Comparison of ENCODE assay signal across 8 mouse cellular contexts in genomic region chrX:134612285-134612959, GRCm38 (mm10). TPM values are rescaled to one million over a fixed set of nuclear protein-coding genes. Genes with fewer than 3 reads are reported as not detected.
DNase-seq lines count a peak whose midpoint lies in the region; ATAC-seq and TF ChIP-seq lines count a peak whose summit lies in the region.

No protein-coding gene starts in this region.

- no peak for TF ChIP-seq EP300 in heart, adult 2 months (IDR thresholded peaks at IDR 0.05; ENCODE audit: insufficient read depth, low read depth, low read length)
- no peak for TF ChIP-seq EP300 in liver, postnatal 0 days (IDR thresholded peaks at IDR 0.05; ENCODE audit: low read depth)

- peaks cover 2 to 4% of the 10 kb centered on the region in 2 experiments; a peak in 2 of 4 replicates for H3K4me1 ChIP-seq in ES-E14 (ENCODE audit: control insufficient read depth in 2 of 2, insufficient read depth in 2 of 2, low read length in 2 of 2, poor library complexity in 1 of 2)
- no peaks in the 10 kb centered on the region for H3K4me1 ChIP-seq in embryonic facial prominence, embryonic 12.5 days
- peaks cover 2% of the 10 kb centered on the region; the same call in 1 of the 2 replicates for H3K4me1 ChIP-seq in heart, adult 2 months (ENCODE audit: control insufficient read depth, insufficient read depth, low read length)
- 0 out of 2 replicates have a peak, but pooled peaks cover 2% of the 10 kb centered on the region for H3K4me1 ChIP-seq in liver, postnatal 0 days (ENCODE audit: insufficient read depth)
- no peaks in the 10 kb centered on the region for H3K4me1 ChIP-seq in neural tube, embryonic 12.5 days

- peak; percentile 92 for ATAC-seq in embryonic facial prominence, embryonic 12.5 days (ENCODE audit: insufficient number of reproducible peaks, insufficient read depth, low FRiP score, low TSS enrichment)
- peak; percentile 74 for ATAC-seq in liver, postnatal 0 days
- peak; percentile 81 for ATAC-seq in neural tube, embryonic 12.5 days (ENCODE audit: low FRiP score, low read depth)

- intact Hi-C loops in heart, adult 2 months (cut with DNase I) = loop anchor here (10.0 kb wide), 1 partner anchor 112 kb away; no protein-coding TSS in a partner anchor

- H3K36me3 ChIP-seq in ES-E14 (ENCODE audit: control insufficient read depth, insufficient read depth, low read length, poor library complexity, severe bottlenecking) = peaks cover under 1% of the 10 kb centered on the region
- H3K36me3 ChIP-seq in embryonic facial prominence, embryonic 12.5 days = no peaks in the 10 kb centered on the region
- no peaks in the 10 kb centered on the region for H3K36me3 ChIP-seq in heart, adult 2 months (ENCODE audit: control insufficient read depth, insufficient read depth, low read length)
- H3K36me3 ChIP-seq in liver, postnatal 0 days (replicated peaks; ENCODE audit: insufficient read depth, low read length) = no peaks in the 10 kb centered on the region
- H3K36me3 ChIP-seq in neural tube, embryonic 12.5 days = no peaks in the 10 kb centered on the region

- DNase-seq in ES-E14 (ENCODE audit: low read depth, low spot score) = peak; percentile 52
- peak; percentile 76 for DNase-seq in adrenal gland, postnatal 14 days
- peak; percentile 52 to 59 for DNase-seq in heart, adult 2 months
- DNase-seq in kidney, adult 11 months = peak; percentile 25
- peak; percentile 63 for DNase-seq in liver, postnatal 0 days
- DNase-seq in urinary bladder, postnatal 14 days (ENCODE audit: low spot score) = peak; percentile 40

- TF ChIP-seq CTCF in heart, adult 2 months (IDR thresholded peaks at IDR 0.05) = no peak
- TF ChIP-seq CTCF in liver, postnatal 0 days (IDR thresholded peaks at IDR 0.05; ENCODE audit: low read depth) = no peak

- peak overlapping the region; percentile 43 to 56; a peak in 3 of 4 replicates for H3K4me3 ChIP-seq in ES-E14 (ENCODE audit: insufficient read depth in 1 of 2, low read depth in 1 of 2, low read length in 2 of 2, poor library complexity in 1 of 2, severe bottlenecking in 1 of 2)
- peak overlapping the region; percentile 13; the same call in 1 of the 2 replicates for H3K4me3 ChIP-seq in embryonic facial prominence, embryonic 12.5 days
- H3K4me3 ChIP-seq in heart, adult 2 months = peak overlapping the region; percentile 49
- peak overlapping the region; percentile 38 for H3K4me3 ChIP-seq in liver, postnatal 0 days (ENCODE audit: low read depth, low read length)
- H3K4me3 ChIP-seq in neural tube, embryonic 12.5 days = peak overlapping the region; percentile 21

- TF ChIP-seq POLR2A in heart, adult 2 months (IDR thresholded peaks at IDR 0.05; ENCODE audit: insufficient read depth, low read depth, low read length) = no peak

- H3K79me2 ChIP-seq in heart, adult 2 months (replicated peaks; ENCODE audit: control insufficient read depth, insufficient read depth, low read length) = no peaks in the 10 kb centered on the region

- no peaks in the 10 kb centered on the region for H3K27me3 ChIP-seq in embryonic facial prominence, embryonic 12.5 days
- no peaks in the 10 kb centered on the region for H3K27me3 ChIP-seq in heart, adult 2 months (ENCODE audit: control insufficient read depth, insufficient read depth, low read length)
- H3K27me3 ChIP-seq in liver, postnatal 0 days (ENCODE audit: insufficient read depth, low read length) = no peaks in the 10 kb centered on the region
- H3K27me3 ChIP-seq in neural tube, embryonic 12.5 days (replicated peaks) = no peaks in the 10 kb centered on the region

- in situ Hi-C loops in ES-E14 (cut with MboI; ENCODE audit: low sequenced_read_pairs in 2 of 2, unreplicated experiment in 2 of 2) = no loop called here

- H3K9ac ChIP-seq in ES-E14 (ENCODE audit: insufficient read depth, low read depth, low read length, poor library complexity, severe bottlenecking) = peak overlapping the region; percentile 83
- H3K9ac ChIP-seq in embryonic facial prominence, embryonic 12.5 days = no peak overlapping the region
- peak overlapping the region; percentile 63 for H3K9ac ChIP-seq in heart, adult 2 months (ENCODE audit: low read depth, low read length)
- peak overlapping the region; percentile 30; the same call in 1 of the 2 replicates for H3K9ac ChIP-seq in liver, postnatal 0 days (replicated peaks)
- H3K9ac ChIP-seq in neural tube, embryonic 12.5 days = no peak overlapping the region

- peak overlapping the region; percentile 44 for H3K4me2 ChIP-seq in embryonic facial prominence, embryonic 12.5 days (replicated peaks)
- peak overlapping the region; percentile 69 for H3K4me2 ChIP-seq in liver, postnatal 0 days (ENCODE audit: low read depth, low read length)
- H3K4me2 ChIP-seq in neural tube, embryonic 12.5 days (replicated peaks) = peak overlapping the region; percentile 53

- peak overlapping the region; percentile 90 for H3K27ac ChIP-seq in ES-E14 (ENCODE audit: insufficient read depth, low read depth, low read length, poor library complexity, severe bottlenecking)
- peak overlapping the region; percentile 89 for H3K27ac ChIP-seq in embryonic facial prominence, embryonic 12.5 days
- H3K27ac ChIP-seq in heart, adult 2 months = peak overlapping the region; percentile 58
- H3K27ac ChIP-seq in liver, postnatal 0 days (ENCODE audit: low read depth) = peak overlapping the region; percentile 52; the same call in 1 of the 2 replicates
- 0 out of 2 replicates have a peak overlapping the region, but pooled peaks have one; percentile 26 for H3K27ac ChIP-seq in neural tube, embryonic 12.5 days

- WGBS in embryonic facial prominence, embryonic 12.5 days = 14% methylated on average over 15 of the region's 15 CpGs
- WGBS in heart, adult 2 months = 16% methylated on average over 15 of the region's 15 CpGs
- 18% methylated on average over 15 of the region's 15 CpGs for WGBS in liver, postnatal 0 days (ENCODE audit: insufficient replicate concordance)
- 12% methylated on average over 15 of the region's 15 CpGs for WGBS in neural tube, embryonic 12.5 days

- H3K9me3 ChIP-seq in ES-E14 (ENCODE audit: control insufficient read depth, insufficient read depth, low read depth, low read length) = no peaks in the 10 kb centered on the region
- H3K9me3 ChIP-seq in embryonic facial prominence, embryonic 12.5 days = no peaks in the 10 kb centered on the region
- H3K9me3 ChIP-seq in liver, postnatal 0 days (ENCODE audit: low read length) = no peaks in the 10 kb centered on the region
- no peaks in the 10 kb centered on the region for H3K9me3 ChIP-seq in neural tube, embryonic 12.5 days

TF ChIP-seq in ES-E14, 5 proteins besides CTCF, POLR2A, EP300 and RAD21:
- TF ChIP-seq ZNF384 (IDR thresholded peaks at IDR 0.05; ENCODE audit: low read depth, low read length) (no peak), MAFK (IDR thresholded peaks at IDR 0.05; ENCODE audit: insufficient read depth, low read depth, low read length) (no peak), CHD2 (IDR thresholded peaks at IDR 0.05; ENCODE audit: low read depth, low read length) (no peak), HCFC1 (IDR thresholded peaks at IDR 0.05; ENCODE audit: borderline replicate concordance, insufficient read depth, low read length) (no peak), ZC3H11A (IDR thresholded peaks at IDR 0.05; ENCODE audit: borderline replicate concordance, low read depth, low read length) (no peak)

RNA-seq across cellular contexts. Expression of gene Hnrnph2, which starts 11.4 kb away (rescaled TPM):
- 40.6 and 53.6 TPM in 2 replicates for total RNA-seq in ES-E14 (2012; rRNA removed)
- total RNA-seq in adrenal gland, postnatal 14 days (2021) = 96.9 and 100 TPM in 2 replicates
- 160 and 174 TPM in 2 replicates for polyA plus RNA-seq in embryonic facial prominence, embryonic 12.5 days (2016; fragmentation: Nextera tagmentation; extraction: Ambion mirVana)
- 10 to 100 TPM; 63.7 to 74.4 TPM for total RNA-seq in heart, adult 2 months (2021)
- 14.4 and 34.6 TPM in 2 replicates for polyA plus RNA-seq in heart, adult 2 months (2012; rRNA removed)
- 50.6 and 55.7 TPM in 2 replicates for polyA plus RNA-seq in liver, postnatal 0 days (2015; fragmentation: Nextera tagmentation; extraction: Ambion mirVana)
- polyA plus RNA-seq in neural tube, embryonic 12.5 days (2016; fragmentation: Nextera tagmentation; extraction: Ambion mirVana) = 177 and 186 TPM in 2 replicates

RNA-seq across cellular contexts. Expression of gene Gla, which starts 11.5 kb away (rescaled TPM):
- total RNA-seq in ES-E14 (2012; rRNA removed) = 17.2 and 26.7 TPM in 2 replicates
- total RNA-seq in adrenal gland, postnatal 14 days (2021) = 5.8 and 7.0 TPM in 2 replicates
- polyA plus RNA-seq in embryonic facial prominence, embryonic 12.5 days (2016; fragmentation: Nextera tagmentation; extraction: Ambion mirVana) = 4.7 and 4.8 TPM in 2 replicates
- total RNA-seq in heart, adult 2 months (2021) = 1 to 10 TPM; 1.7 TPM
- 0.84 and 1.6 TPM in 2 replicates for polyA plus RNA-seq in heart, adult 2 months (2012; rRNA removed)
- 2.8 and 3.2 TPM in 2 replicates for polyA plus RNA-seq in liver, postnatal 0 days (2015; fragmentation: Nextera tagmentation; extraction: Ambion mirVana)
- 3.6 and 4.5 TPM in 2 replicates for polyA plus RNA-seq in neural tube, embryonic 12.5 days (2016; fragmentation: Nextera tagmentation; extraction: Ambion mirVana)

RNA-seq across cellular contexts. Expression of gene Rpl36a, which starts 27.0 kb away (rescaled TPM):
- 1,690 and 1,886 TPM in 2 replicates for total RNA-seq in ES-E14 (2012; rRNA removed)
- 329 and 369 TPM in 2 replicates for total RNA-seq in adrenal gland, postnatal 14 days (2021)
- polyA plus RNA-seq in embryonic facial prominence, embryonic 12.5 days (2016; fragmentation: Nextera tagmentation; extraction: Ambion mirVana) = 353 and 360 TPM in 2 replicates
- total RNA-seq in heart, adult 2 months (2021) = 100 to 1,000 TPM in 1 of 2 experiments, 10 to 100 TPM in 1; 95.2 to 110 TPM
- 96.5 and 124 TPM in 2 replicates for polyA plus RNA-seq in heart, adult 2 months (2012; rRNA removed)
- 306 and 323 TPM in 2 replicates for polyA plus RNA-seq in liver, postnatal 0 days (2015; fragmentation: Nextera tagmentation; extraction: Ambion mirVana)
- 239 and 257 TPM in 2 replicates for polyA plus RNA-seq in neural tube, embryonic 12.5 days (2016; fragmentation: Nextera tagmentation; extraction: Ambion mirVana)

RNA-seq across cellular contexts. Expression of gene Btk, which starts 29.1 kb away (rescaled TPM):
- total RNA-seq in ES-E14 (2012; rRNA removed) = 0.31 TPM in 1 of 2 replicates, not detected in the other
- total RNA-seq in adrenal gland, postnatal 14 days (2021) = 2.1 and 4.7 TPM in 2 replicates
- 0.96 and 1.8 TPM in 2 replicates for polyA plus RNA-seq in embryonic facial prominence, embryonic 12.5 days (2016; fragmentation: Nextera tagmentation; extraction: Ambion mirVana)
- total RNA-seq in heart, adult 2 months (2021) = under 1 TPM; 0.94 to 0.98 TPM
- 0.56 and 0.80 TPM in 2 replicates for polyA plus RNA-seq in heart, adult 2 months (2012; rRNA removed)
- 10.9 and 11.9 TPM in 2 replicates for polyA plus RNA-seq in liver, postnatal 0 days (2015; fragmentation: Nextera tagmentation; extraction: Ambion mirVana)
- 1.2 and 1.3 TPM in 2 replicates for polyA plus RNA-seq in neural tube, embryonic 12.5 days (2016; fragmentation: Nextera tagmentation; extraction: Ambion mirVana)

Comparison
In these comparisons a context has a peak if more than half of its experiments do, and no peak if none do; other contexts are left out.
1. Peak in every context shown above with its lines: DNase-seq, ATAC-seq, H3K4me3 ChIP-seq and H3K27ac ChIP-seq.
2. DNase-seq: peak in every context shown above with its lines; median percentile 76 in adrenal gland, postnatal 14 days; 63 in liver, postnatal 0 days; 56 in heart, adult 2 months; 52 in ES-E14; 40 in urinary bladder, postnatal 14 days; 25 in kidney, adult 11 months.
3. H3K27ac ChIP-seq: peak in every context shown above with its lines; median percentile 90 in ES-E14; 89 in embryonic facial prominence, embryonic 12.5 days; 58 in heart, adult 2 months; 52 in liver, postnatal 0 days; 26 in neural tube, embryonic 12.5 days.
4. H3K9ac ChIP-seq: peak in ES-E14 (single experiment), heart, adult 2 months (single experiment) and liver, postnatal 0 days (single experiment); none in embryonic facial prominence, embryonic 12.5 days (single experiment) and neural tube, embryonic 12.5 days (single experiment).